Mouse (Mus musculus) left cerebral cortex, postnatal 4 days (tissue): ENCODE data around the gene Ubac2. TPM values are rescaled to one million over a fixed set of nuclear protein-coding genes. Genes with fewer than 3 reads are reported as not detected.

Source experiments
- DNase-seq: peaks from one replicate; pipeline ENCODE4 v3.0.0-alpha.2; 2022
- intact Hi-C: fragments of 180-260 bp; cut with DNase I; formaldehyde crosslinking; loops from one replicate; pipeline ENCODE4 v1.15.1; 2025
- total RNA-seq, 2 experiments: library from RNA; stranded (reverse); gene quantifications; 2 replicates each; pipeline ENCODE4 v1.2.3; 2021

The Ubac2 gene
- total RNA-seq, 2 experiments from 2014 or later: 24.2 to 25.3 TPM

DNA sequence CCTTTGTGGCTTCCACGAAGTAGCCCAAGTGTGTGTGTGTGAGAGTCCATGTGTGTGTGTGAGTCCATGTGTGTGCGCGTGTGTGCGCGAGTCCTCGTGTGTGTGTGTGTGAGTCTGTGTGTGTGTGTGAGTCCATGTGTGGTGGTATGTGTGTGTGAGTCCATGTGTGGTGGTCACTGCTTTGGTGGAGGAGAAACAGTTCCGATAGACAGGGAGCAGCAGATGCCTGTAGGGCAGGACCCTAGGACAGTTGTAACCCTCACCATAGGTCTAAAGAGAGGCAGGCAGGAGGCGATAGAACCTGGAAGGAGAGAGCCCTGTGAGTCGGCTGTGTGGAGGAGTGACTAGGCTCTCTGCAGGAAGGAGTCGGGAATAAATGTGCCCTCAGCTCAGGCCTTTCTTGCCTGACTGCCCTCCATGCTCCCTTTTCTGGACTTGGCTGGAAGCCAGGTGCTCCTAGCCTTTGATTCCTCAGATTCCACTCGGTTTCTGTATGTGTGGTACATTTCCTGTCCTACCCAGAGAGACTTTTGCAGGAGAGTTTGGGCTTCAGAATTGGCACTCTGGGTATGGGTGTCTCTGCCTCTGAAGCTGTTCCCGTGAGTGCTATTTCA lies 42.2 kb downstream of the Ubac2 start:
- intact Hi-C loops: loop anchor here (10.0 kb wide), 1 partner anchor 214 kb away; no protein-coding TSS in a partner anchor
- peak; percentile 23 for DNase-seq

DNA sequence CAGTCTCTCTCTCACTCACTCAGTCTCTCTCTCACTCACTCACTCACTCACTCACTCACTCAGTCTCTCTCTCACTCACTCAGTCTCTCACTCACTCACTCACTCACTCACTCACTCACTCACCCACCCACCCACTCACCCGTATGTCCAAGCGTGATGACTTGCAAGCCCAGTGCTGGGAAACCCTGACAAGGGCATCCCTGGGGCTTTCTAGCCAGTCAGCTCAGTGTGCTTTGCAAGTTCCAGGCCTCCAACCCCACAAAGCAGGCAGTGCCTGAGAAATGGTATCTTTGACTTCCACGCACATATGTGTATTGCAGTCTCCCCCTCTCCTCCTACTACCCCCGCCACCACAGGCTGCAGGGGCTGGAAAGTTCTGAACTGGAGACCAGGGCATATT lies 43.6 kb downstream of the Ubac2 start:
- intact Hi-C loops: loop anchor here (10.0 kb wide), 1 partner anchor 213 kb away; no protein-coding TSS in a partner anchor
- DNase-seq: no peak

DNA sequence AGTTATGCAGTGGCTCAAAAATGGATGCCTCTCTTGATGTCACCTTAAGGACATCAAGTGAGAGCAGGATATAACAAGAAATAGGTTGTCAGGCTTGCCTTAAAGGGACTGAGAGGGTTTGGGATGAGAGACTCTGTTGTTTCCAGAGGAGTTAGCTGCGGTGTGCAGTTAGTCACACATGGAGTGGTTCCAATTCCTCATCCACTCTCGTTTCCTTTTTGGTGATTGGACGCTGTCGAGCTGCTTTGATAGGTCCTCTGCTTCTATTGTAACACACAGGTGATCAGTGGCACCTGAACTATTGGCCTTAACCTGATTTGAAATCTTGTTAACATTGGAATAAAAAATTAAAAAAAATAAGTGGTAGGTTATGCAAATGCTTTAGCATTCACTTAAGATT lies 44.3 kb downstream of the Ubac2 start:
- intact Hi-C loops: loop anchor here (10.0 kb wide), 1 partner anchor 212 kb away; no protein-coding TSS in a partner anchor
- no peak for DNase-seq

DNA sequence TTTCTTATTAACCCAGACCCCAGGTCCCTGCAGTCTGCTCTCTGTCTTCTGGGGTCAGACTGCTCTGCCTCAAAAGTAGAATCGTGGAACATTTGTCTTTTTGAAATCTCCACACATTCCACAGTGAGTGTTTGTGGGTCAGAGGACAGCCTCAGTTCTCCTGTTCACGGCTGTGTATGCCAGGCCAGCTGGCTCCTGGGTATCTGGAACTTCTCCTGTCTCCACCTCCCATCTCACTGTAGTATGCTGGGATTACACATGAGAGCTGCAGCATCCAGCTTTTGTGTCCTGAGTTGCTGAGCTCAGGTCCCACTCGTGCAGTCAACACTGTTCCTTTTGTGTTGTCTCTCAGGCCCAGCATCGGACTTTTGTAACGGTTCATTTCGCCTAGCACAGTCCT lies 46.5 kb downstream of the Ubac2 start:
- DNase-seq: no peak
- intact Hi-C loops: loop anchor here (10.0 kb wide), 1 partner anchor 210 kb away; no protein-coding TSS in a partner anchor

DNA sequence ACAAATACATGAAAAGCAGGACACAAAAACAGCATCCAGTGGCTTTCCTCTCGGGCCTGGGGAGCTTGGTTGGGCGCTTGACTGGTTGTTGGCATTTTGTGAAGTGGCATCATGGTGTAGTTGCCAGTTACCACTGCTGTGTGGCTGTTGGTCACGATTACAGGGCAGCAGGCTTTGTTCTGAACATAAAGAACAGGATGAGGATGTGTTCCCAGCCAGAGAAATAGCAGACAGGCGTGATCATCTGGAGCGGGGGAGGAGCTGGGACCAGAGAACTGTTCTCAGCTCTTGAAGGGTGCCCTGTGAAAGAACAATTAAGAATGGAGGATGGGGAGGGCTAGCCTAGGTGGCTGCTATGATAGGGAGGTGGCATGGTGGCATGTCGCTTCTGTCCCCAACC lies 48.5 kb downstream of the Ubac2 start:
- intact Hi-C loops: loop anchor here (10.0 kb wide), 1 partner anchor 208 kb away; no protein-coding TSS in a partner anchor
- no peak for DNase-seq

DNA sequence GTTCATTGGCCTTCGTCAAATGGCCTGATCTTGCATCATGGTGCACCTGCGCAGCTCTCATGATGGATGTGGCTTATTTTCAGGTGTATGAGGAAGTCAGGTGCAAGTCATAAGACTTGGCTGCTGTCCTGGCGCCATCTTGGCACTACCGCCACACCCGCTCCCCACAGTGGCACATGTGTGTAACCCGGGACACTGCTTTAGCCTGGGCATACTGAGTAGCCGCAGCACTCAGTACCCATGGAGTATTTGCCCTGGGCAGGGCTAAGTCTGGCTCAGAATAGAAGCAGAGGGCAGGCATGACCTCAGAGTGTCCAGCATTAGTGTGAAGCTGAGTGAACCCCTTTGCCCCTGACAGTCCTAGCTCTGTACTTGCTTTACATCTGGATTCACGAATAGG lies 49.0 kb downstream of the Ubac2 start:
- intact Hi-C loops: loop anchor here (10.0 kb wide), 1 partner anchor 207 kb away; no protein-coding TSS in a partner anchor

DNA sequence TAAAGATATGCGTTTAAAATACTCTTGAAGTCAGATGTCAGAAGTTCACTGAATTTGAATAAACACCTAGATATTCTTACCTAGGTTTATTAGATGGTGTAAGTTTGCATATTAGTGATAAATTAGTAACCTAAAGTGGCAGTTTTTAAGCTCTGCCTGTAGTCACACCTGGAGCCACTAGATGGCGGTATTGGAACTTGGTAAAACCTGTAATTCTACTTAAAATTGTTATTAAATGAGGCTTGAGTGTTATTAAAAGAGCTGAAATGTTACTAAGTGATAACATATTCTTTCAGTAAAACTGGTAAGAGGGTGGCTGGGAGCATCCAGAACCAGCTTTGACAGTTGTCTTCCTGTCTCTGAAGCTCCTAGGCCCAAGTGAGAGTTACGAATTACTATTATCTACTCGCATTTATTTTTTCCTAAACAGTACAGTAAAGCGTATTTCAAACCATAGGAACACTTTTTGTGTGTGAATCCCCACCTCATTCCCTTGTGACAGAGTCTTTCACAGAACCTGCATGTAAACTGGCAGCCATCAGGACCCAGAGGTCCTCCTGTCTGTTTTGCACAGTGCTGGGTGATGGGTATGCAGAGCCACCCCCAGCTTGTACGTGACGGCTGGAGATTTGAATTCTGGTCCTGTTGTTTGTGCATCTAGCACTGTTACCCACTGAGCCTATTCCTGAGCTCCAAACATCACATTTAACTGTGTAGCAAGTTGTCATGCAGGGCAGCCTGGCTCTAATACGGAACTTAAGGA lies 50.1 kb downstream of the Ubac2 start:
- DNase-seq: peak; percentile 37
- intact Hi-C loops: loop anchor here (10.0 kb wide), 1 partner anchor 206 kb away; no protein-coding TSS in a partner anchor

More for the DNA sequence above, 49.0 kb downstream of the Ubac2 start:
- DNase-seq: no peak

DNA sequence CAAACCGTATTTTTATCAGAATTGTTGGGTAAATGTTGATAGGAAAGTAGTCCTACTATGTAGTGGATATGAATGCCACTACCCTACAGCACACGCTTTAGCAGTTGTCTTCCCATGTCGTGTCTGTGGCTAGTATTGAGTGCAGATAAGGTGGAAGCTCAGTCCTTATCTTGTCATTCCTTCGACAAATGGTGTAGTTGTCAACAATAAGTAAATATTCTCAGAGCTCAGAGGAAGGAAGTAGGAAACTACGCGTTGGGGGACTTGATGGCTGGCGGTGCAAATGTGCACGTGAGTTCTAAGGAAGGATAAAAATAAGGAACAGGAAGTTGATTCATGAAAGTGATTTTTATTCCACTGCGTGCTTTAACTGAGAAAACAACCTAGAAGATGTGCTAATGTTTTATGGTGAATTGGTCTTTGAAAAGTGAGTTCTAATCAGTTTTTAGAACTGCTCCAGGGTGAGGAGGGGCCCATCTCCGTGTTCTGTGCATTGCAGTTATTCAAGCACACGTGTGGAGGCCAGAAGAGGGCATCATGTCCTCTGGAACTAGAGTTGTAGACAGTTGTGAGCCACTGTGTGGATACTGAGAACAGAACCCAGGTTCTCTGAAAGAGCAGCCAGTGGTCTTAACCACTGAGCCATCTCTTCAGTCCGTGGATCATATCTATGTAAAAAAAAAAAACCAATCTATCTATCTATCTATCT lies 51.0 kb downstream of the Ubac2 start:
- no peak for DNase-seq
- intact Hi-C loops: loop anchor here (10.0 kb wide), 1 partner anchor 205 kb away; no protein-coding TSS in a partner anchor

DNA sequence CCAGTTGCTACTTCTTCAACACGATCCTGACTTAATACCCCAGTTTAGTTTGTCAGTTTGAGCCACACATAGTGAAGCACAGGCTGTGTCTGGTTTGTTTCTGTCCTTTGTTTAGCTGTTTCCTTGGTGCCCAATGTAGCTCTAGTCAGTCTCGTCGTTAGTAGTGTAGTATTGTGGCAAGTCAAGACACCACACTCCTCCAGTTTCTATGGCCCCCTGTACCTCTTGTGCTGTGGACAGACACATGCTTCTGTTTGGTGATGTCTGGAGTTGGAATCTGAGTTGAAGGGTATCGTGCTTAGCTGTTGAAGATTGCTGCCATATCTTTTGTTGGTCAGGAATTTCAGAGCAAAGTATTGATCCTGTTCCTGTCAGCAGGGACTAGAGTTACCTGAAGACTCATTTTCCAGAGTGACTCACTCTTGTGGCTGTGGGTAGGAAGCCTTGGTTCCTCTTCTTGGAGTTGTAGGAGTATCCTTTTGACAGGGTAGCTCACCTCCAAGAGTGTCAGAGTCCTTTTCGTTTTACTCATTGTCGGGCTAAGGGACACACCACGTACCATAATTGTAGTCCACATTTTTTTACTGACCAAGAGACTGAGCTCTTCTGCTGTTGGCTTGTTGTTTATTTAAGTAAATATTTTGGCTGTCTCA lies 52.4 kb downstream of the Ubac2 start:
- DNase-seq: no peak
- intact Hi-C loops: loop anchor here (2.0 kb wide), 1 partner anchor 130 kb away; no protein-coding TSS in a partner anchor

DNA sequence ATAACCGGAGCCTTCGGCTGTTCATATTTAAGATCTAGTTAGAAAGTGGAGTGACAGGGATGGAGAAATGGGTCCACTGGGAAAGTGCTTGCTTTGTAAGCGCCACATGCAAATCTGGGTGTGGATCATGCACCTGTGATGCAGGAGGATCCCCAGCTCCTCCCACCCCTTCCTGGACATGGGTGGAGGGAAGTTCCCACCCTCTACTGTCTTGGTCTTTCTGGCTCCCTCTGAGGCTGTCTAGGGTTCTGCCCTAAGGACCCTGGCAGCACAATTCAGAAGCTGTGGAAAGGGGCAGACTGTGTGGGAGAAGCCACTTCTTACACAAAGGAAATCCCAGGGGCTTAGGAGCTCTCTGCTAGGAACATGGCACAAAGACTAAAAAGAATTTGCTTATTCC lies 53.2 kb downstream of the Ubac2 start:
- no peak for DNase-seq
- intact Hi-C loops: loop anchor here (2.0 kb wide), 1 partner anchor 129 kb away; no protein-coding TSS in a partner anchor

DNA sequence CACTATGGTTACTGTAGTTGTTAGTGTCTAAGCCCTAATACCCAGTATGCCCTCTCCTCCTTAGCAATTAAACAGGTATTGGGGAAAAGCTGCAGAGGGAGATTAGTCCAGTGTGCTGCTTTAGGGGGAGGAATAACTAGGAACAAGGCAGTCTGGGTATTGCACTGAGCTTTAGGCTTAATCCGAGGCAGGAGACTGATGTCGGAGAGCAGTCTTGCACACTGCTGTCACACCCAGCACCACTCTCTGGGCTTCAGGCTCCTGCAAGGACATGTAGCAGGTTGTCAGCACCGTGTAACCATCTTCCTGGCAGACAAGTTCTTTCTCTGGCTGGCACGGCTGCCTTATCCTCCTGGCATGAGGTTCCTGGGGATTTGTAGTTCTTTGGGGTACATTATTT lies 53.8 kb downstream of the Ubac2 start:
- intact Hi-C loops: no loop called here
- no peak for DNase-seq

DNA sequence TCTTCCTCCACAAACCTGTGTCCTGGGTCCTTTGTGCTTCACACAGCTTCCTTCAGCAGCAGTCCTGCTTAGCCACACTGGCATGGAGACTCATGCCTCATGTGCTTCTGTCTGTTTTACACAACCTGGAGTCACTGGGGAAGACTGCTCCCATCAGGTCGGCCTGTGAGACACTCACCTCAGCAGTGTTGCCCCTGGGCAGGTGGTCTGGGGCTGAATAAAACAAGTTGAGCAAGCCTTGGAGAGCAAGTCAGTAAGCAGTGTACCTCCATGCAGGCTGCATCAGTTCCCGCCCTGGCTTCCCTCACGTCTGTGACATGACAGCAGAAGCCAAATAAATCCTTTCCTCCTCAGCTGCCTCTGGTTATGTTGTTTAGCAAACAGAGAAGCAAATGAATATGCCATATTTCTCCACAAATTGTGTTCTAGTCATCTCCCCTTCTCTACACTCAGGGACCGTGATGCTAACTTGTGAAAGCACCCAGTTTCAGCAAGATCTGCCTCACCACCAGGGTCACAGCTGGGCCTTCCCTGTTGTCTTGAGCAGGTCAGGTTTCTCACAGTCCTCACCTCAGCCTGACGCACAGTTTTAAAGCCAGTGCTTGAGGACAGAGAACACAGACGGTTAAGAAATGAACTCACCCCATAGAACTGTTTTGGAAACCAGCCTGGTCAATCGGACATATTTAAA lies 55.6 kb downstream of the Ubac2 start:
- DNase-seq: no peak
- intact Hi-C loops: no loop called here

DNA sequence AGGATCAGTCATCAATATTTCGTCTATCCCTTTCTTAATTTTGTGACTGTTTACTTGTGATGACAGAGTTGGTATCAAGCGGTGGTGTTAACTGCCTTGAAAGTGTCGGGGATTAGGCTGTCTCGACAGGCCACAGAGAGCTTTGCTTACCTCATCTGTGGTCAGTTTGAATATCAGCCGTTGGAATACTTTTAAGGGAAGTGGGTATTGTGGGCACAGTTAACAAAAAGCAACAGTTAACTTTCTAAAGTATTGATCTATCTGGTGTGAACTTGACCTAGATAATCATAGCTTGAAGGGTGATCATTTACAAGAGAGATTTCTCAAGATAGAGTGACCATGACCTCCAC lies 56.2 kb downstream of the Ubac2 start:
- intact Hi-C loops: no loop called here

DNA sequence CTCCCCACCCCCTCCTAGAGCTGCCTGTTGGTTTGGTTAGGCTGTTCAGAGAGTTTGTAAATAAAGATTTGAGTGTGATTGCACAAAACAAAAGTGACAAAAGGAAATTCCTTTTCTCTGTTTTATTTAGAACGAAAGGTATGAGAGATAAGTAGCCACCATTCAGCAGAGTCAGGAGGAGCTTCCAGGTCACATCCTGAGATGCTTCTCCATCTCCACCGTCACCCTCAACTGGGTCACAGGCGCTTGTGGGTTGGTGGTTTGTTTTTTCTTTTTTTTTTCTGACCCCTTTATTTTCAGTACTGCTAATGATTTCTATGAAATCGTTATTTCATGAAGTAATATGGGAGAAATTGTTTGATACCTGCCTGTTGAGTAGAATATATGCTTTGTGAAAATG lies 57.9 kb downstream of the Ubac2 start:
- no peak for DNase-seq
- intact Hi-C loops: no loop called here

More for the DNA sequence above, 56.2 kb downstream of the Ubac2 start:
- no peak for DNase-seq

DNA sequence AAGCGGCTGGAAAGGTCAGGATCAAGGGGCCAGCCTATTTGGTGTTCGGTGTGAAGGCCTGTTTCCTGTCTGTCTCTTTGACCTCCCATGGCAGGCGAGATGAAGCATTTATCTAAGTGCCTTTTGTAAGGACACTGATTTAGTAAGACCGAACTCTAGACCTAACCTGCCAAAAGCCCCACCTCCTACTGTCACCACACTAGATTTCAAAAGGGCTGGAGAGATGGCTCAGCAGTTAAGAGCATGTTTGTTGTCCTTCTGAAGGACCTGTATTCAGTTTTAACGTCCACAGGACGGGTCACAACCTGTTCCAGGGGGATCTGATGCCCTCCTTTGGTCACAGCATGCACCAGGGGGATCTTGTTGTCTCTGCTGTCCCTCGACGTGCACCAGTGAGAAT lies 58.4 kb downstream of the Ubac2 start:
- intact Hi-C loops: no loop called here
- DNase-seq: no peak

DNA sequence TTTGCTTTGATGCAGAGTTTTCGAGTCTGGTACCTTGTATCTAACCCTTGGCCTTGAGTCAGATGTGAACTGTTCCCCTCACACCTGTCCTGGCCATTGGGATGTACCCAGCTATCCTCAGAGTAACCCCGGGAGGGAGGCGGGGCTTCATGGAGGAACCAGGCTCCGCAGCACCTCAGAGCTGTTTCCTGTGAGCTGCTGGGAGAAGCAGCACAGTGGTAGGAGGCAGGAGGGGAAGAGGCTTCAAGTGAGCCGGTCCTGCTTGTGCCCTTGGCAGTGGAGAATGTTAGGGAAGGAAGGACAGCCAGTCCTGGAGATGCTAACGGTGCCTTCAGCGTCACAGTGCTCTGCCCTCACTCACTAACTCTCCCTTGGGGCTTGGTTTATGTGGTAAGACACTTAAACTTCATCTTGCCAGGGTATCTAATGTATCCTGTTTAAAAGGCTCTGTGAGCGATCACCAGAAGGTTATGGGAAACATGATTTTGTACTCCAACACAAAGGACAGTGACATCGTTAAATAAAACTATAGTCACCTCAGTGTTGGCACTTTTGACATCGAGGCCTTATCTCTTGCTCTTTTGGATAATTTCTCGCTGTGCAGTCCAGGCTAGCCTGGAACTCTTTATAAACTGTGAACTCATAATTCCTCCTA lies 59.3 kb downstream of the Ubac2 start:
- intact Hi-C loops: no loop called here
- no peak for DNase-seq

DNA sequence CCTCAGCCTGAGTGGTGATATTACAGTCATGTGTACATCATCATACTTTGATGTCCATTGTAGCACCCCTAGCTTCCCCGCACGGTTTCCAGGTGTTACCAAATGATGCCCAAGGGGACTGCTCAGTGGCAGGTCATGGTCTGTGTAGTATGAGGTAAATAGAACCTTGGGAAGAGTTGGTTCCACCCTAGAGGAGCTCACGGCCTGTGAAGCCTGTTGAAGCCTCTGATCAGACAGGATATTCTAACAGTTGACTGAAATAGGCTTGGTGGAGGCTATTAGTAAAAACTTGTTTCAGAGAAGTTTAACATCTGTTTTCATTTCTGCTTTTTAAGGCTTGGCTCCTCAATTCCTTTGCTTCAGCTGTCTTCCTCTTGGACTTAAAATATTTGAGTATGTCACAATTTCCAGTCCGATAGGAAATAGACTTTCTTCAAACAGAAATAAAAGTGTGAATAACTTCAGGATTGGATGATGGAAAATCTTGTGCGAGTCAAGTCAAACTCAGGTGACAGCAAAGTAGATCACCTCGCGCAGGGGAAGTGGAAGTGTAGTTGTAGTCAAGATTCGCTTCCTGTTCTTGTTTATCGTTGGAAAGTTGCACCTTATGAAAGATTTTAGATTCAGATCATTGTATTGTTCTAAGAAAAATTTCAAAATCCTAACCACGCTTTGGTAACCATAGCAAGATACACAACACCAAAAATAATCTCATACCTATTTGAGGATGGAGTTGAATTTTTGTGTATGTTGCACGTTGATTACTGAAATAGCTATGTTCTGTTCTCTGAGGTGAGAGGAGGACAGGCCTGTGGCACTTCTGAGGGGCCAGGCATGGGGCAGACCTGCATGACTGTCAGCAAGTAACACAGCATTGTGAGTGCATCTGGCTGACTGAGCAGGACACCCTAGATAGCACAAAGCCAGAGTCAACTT lies 60.1 kb downstream of the Ubac2 start:
- no peak for DNase-seq
- intact Hi-C loops: no loop called here

DNA sequence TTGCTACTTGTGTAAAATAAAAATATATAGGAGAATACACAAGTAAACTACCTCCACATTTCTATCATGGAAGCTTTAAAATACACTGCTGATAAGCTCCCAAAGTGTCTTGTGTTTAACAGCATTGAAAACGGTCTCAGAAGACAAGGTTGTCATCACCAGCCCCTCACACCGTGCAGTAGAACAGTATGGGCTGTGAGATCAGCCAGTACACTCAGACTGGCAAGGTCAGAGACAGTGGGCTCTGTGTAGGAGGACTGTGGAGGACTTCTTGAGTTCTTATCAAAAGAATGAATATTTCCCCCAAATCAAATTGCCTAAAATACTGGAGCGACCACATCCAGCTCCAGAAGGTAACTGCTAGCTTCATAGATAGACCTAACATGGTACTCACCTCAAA lies 61.2 kb downstream of the Ubac2 start:
- no peak for DNase-seq
- intact Hi-C loops: no loop called here

DNA sequence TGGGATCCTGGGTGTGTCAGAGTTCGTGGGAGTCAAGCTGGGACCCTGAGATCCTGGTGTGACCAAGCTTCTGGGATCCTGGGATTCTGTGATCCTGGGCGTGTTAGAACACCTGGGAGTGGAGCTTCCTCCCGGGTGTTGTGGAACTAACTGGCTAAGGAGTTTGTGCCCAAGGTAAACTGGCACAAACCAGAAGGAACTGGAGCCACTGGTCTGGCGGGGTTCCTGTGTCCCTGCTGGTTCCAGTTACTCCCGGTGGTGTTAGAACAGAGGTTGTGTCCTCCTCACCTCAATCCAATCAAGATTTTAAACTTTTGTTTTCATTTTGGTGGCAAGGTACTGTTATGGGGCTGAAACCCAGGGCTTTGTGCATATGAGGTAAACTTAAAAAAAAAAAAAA lies 67.7 kb downstream of the Ubac2 start:
- DNase-seq: no peak
- intact Hi-C loops: no loop called here
